Mouse (Mus musculus): ENCODE measurements around the gene Fam117a. TPM values are rescaled to one million over a fixed set of nuclear protein-coding genes. Genes with fewer than 3 reads are reported as not detected.

The Fam117a gene
- polyA plus RNA-seq (2014; fragmentation: Illumina TruSeq; extraction: RNeasy Lipid Tissue Mini Kit (QIAGEN cat#74804); ENCODE audit: low read depth, low replicate concordance), result 2.1 TPM

DNA sequence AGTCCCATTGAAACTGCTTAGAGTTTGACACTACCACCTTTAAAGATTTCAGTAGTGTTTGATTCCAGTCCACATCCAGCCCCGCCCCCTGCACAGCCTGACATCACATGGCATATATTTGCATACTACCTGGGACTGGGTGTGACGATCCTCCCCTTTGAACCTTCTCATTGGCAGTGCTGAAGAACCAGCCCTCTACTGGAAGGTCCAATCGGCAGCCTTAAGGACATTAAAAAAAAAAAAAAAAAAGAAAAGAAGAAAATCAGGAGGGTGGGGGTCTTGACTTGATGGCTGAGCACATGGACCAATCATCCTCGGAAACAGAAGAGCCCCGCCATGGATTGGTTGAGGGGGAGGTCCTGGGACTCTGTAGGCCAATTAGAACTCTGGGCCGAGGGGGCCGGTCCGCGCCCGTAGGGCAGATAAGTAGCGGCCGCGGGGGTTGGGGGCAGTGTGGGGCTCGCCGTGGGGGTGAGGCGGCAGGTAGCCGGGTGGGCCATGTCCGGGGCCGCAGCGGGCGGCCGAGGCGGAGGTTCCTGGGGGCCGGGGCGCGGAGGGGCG, at the start of gene Fam117a:
Gene Fam117a (plus strand): TSS at position 451 of the 561 bp plus-strand sequence.

DNA sequence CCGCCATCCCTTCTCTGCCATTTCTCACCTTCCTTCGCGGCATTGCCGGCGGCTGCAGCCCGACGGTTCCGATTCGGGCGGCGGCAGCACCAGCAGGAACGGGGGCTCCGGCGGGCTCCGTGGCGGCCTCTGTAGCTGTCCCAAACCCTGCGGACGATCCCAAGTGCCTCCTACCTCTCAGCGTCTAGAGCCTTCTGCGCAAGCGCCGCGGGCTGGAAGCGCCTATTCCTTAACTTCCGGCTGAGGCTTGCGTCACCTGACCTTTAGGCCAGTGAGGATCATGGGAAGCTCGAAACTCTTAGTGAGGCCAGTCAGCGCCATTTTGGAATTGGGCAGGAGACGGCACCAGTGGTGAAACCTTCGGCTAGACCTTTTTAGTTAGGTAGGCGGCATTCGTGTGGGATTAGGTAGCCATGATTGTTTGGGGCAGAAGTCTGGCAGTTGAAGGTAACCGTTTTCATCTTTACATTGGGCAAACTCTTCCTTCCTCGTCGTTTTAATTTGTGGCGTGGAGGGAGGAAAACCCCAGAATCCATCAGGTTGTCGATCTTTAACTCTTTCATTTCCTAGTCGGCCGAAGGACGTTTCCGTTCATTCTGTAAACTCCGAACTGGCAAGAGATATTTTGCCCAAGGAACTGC, 26.7 kb upstream of the Fam117a start, which contains the start of gene Kat7:
Gene Kat7 (minus strand): TSS at position 240 of the 641 bp plus-strand sequence.

DNA sequence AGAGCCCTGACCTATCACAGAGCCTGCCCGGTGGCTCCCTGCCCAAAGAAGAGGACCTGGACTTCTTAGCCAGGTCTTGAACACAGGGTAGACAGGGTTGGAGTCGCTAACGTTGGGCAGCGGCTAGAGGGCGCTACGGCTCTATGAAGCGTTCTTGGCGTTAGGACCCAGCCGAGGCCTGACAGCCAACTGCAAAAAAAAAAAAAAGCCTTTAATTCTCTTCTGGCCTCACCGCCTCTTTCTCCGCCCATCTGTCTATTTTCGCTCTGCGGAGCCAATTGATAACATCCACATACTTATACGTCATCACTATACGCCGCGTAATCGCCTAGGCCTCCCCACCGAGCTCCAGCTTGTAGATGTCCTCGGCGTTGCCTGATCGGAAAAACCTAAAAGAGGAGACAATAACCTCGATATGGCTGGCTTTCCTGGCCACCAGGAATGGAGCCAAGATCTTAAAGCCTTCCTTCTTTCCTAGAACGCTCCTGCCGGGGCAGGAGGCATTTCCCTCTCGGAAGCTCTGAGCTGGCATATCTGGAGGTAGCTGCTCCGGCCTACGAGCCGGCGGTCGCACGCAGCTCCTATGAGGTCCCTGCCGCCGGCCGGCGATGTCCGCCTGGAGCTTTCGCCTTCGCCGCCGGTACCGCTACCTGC, 47.6 kb downstream of the Fam117a start, which contains the start of gene Slc35b1:
Gene Slc35b1 (plus strand): TSS at position 374 of the 654 bp plus-strand sequence.

DNA sequence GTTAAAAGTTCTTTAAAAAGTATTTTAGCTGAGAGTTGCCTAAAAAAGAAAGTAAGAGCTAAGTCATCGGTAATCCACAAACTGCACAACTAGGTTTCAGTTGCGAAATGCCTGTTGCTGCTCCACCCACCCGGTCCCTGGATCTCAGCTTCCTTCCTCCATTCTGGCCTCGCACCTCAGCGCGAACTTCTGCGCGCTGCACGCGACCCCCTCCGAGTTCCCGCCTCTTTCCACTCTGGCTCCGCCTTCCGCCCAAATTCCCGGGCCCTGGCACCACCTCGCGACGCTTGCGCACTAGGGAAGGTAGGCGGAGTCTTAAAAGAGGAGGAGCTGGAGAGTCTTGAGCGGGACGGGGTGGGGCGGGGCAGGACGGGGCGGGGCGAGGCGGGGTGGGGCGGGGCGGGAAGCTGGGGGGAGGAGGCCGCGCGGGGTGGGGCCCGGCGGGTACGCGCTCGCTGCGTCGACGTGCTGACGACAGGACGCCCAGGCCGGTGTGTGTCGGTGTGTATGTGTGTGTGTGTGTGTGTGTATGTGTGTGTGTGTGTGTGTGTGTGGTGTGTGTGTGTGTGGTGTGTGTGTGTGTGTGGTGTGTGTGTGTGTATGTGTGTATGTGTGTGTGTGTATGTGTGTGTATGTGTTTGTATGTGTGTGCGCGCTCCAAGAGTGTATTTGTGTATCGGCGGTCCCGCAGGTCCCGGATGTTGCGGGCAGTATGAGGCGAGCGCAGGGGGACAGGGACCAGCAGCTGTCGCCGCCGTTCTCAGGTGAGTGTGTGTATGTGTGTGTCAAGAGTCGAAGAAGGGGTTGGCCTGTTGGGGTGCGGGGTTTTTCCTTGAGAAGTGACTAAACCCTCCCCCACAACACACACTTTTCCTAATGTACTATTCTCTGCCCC, 77.1 kb downstream of the Fam117a start, which contains the start of gene Spop:
Gene Spop (plus strand): TSS at position 440 of the 895 bp plus-strand sequence.

Other genes with a start within 250 kb of the Fam117a start
- gene Dlx3, start 216.9 kb upstream of the Fam117a start, polyA plus RNA-seq (2014; fragmentation: Illumina TruSeq; extraction: RNeasy Lipid Tissue Mini Kit (QIAGEN cat#74804); ENCODE audit: low read depth, low replicate concordance), result not detected
- gene Dlx4, start 190.8 kb upstream of the Fam117a start, polyA plus RNA-seq (2014; fragmentation: Illumina TruSeq; extraction: RNeasy Lipid Tissue Mini Kit (QIAGEN cat#74804); ENCODE audit: low read depth, low replicate concordance), result not detected
- gene Tac4, start 75.5 kb upstream of the Fam117a start, polyA plus RNA-seq (2014; fragmentation: Illumina TruSeq; extraction: RNeasy Lipid Tissue Mini Kit (QIAGEN cat#74804); ENCODE audit: low read depth, low replicate concordance), result not detected
- 45.3 TPM for gene Kat7, start 26.8 kb upstream of the Fam117a start, polyA plus RNA-seq (2014; fragmentation: Illumina TruSeq; extraction: RNeasy Lipid Tissue Mini Kit (QIAGEN cat#74804); ENCODE audit: low read depth, low replicate concordance)
- gene Slc35b1, start 47.7 kb downstream of the Fam117a start, polyA plus RNA-seq (2014; fragmentation: Illumina TruSeq; extraction: RNeasy Lipid Tissue Mini Kit (QIAGEN cat#74804); ENCODE audit: low read depth, low replicate concordance), result 59.2 TPM
- gene Spop, start 77.1 kb downstream of the Fam117a start, polyA plus RNA-seq (2014; fragmentation: Illumina TruSeq; extraction: RNeasy Lipid Tissue Mini Kit (QIAGEN cat#74804); ENCODE audit: low read depth, low replicate concordance), result 158 TPM
- not detected for gene Nxph3, start 177.6 kb downstream of the Fam117a start, polyA plus RNA-seq (2014; fragmentation: Illumina TruSeq; extraction: RNeasy Lipid Tissue Mini Kit (QIAGEN cat#74804); ENCODE audit: low read depth, low replicate concordance)